Mouse (Mus musculus) lung, postnatal 0 days (tissue): ENCODE measurements around the gene Fnip2.

ENCODE experiments used
- CTCF ChIP-seq: IDR thresholded peaks from 2 replicates; pipeline ENCODE4 v1.5.1; 2016; ENCODE audit warnings: antibody characterized with exemption, mild to moderate bottlenecking
- EP300 ChIP-seq: IDR thresholded peaks from 2 replicates; pipeline ENCODE4 v1.6.1; 2016; ENCODE audit warnings: antibody characterized with exemption, mild to moderate bottlenecking, control low read depth

DNA sequence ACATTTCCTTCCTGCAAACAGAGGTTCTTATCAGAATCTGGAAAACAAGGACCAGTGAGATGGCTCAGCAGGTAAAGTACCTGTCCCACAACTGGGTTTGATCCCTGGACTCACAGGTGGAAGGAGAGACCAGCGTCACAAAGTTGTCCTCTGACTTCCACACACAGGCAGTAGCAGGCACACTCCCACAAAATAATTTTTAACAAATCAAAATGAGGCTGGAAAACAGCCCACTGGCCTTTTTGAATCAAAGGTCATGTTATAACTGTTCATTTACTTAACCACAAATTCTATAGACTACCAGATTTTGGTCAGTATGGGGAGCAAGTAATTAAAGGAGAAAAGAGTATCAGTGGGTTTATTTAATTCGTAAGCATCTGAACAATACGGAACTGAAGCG, 50.6 kb downstream of the Fnip2 start:
- TF ChIP-seq CTCF (no peak), EP300 (no peak)
